Mouse (Mus musculus): Measurements from ENCODE around the gene Gm49405.
"Not testable (repeated sequence)": the region's sequence is repeated elsewhere in the genome, so short reads cannot be mapped to it uniquely, and the experiment has no call there.

The Gm49405 gene

DNA sequence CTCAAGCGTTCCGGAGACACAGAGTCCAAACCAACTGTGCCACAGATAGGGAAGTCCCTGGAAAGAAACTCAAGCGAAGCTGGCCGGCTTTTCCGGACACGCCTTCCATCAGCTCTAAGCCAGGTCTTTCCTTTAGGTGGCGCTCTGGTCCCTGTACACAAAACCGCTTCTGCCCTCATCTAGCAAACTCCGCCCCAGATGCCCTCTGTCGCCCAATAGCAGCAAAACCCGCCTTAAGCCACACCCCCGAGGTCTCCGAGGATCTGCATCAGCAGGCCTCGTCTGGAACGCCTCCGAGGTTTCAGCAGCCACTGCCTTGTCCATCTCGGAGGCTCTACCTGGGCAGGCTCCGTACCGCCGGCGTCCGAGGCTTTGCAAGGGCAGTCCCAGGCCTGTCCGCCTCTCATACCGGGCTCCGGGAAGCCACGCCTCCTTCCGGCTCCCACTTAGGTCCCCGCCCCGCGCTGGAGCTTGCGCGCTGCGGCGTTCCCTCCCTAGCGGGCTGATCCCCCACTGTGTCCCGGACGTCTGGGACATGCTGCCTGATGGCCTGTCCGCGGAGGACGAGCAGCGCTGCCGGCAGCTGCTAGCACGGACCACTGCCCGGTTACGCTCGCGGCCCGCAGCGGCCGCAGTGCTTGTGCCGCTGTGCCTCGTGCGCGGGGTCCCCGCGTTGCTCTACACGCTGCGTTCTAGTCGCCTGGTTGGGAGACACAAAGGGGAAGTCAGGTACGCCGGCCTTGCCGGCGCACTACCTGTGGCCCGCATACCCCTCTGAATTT lies at the start of gene Gm49405, which contains the start of gene Nudt8:
Gm49405 (plus strand) TSS at position 508 of the 782 bp plus-strand sequence.
Nudt8 (plus strand) TSS at position 462 of the 782 bp plus-strand sequence.
- in situ Hi-C loops (cut with MboI; ENCODE audit: low sequenced_read_pairs), result no loop called here

DNA sequence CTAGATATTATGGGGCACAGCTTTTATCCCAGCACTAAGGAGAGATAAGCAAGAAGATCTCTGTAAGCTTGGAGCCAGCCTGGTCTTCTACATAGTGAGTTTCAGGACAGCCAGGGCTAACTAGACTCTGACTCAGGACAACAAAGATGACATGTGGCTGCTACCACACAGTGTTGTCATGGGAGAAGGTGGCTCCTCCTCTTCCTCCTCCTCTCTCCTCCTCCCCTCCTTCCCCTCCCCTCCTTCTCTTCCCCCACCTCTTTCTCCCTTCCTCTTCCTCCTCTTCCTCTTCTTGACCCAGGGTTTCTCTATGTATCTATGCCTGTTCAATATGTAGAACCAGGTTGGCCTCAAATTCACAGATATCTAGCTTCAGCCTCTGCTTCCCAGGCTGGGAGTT lies 49.0 kb upstream of the Gm49405 start:
- in situ Hi-C loops (cut with MboI; ENCODE audit: low sequenced_read_pairs), result no loop called here

DNA sequence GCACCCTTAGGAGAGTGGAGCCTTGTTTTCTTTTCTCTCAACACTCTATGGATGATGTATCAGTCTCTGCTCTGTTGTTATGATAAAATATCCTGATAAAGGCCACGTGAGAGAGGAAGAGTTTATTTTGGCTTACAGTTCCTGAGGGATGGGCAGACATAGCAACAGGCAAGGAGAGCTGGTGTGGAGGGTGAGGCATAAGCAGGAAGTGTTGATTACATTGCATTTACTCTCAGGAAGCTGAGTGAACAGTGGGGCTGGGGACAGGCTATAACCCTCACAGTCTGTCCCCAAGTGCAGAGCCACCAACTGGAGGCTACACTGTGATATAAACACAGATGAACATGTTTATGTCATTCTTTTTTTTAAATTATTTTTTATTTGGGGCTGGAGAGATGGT lies 48.3 kb upstream of the Gm49405 start:
- in situ Hi-C loops (cut with MboI; ENCODE audit: low sequenced_read_pairs), result no loop called here

DNA sequence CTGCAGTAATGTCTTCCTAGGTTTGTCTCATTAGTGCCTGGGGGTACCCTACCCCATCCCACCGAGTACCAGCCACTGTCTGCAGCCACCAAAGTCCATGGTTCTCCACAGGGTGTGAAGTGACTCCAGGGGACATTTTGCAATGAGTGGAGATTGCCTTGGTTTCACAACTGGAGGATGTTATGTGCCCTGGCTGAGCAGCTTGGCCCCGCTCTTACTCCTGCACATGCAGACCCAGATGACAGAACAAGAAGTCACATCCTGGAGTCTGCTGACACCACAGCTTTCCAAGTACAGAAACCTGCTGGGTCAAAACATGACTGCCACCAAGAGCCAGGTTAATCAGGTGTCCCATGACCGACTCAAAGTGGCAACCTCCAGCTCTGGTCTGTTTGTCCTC lies 45.4 kb upstream of the Gm49405 start:
- in situ Hi-C loops (cut with MboI; ENCODE audit: low sequenced_read_pairs), result no loop called here

DNA sequence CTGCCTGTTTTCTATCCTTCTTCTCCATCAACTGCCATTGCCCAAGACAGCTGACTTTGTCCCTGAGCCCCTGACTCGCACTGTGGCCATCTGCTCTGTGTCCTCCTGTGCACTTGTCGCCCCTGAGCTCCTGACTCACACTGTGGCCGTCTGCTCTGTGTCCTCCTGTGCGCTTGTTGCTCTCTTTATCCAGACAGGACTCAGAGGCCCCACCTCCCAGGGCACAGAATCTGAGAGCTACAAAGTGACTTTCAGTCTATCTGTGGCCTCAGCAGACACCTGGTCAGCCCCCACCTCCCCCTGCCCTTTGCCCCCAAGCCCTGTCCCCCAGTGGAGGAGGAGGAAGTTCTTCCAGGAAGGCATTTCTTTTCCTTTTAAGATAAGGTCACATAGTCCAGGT lies 44.6 kb upstream of the Gm49405 start:
- in situ Hi-C loops (cut with MboI; ENCODE audit: low sequenced_read_pairs), result no loop called here

DNA sequence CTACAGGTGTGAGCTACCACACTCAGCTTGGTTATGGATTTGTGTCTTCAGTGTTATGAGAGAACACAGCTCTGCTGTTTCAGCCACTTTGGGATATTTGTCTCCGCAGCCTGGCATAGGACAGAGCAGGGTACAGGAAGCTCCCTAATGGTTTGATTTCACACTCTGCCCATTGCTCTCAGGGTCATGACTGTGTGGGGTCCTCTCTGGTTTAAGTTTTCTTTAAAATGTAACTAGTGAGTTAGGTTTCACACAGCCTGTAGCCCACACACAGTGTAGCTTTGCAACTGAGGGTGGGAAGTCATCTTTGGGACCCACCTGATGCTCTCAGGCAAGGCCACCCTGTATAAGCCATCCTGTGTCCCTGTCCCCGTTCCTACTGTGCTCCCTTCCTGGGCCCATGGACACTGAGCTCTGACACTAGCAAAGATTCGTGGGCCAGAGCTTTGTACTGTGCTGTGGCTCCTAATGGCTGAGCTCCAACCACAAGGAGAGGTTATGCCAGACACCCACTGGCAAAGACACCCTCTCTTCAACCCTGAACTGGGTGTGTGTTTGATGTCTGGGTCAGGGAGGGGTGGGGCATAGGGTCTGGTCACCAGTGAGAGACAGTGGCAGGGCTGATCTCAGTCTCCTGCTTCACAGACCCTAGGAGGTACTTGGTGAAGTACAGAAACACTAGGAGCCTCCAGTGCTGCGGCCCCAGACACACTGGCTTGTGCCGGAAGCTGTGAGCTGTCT lies 43.0 kb upstream of the Gm49405 start:
- in situ Hi-C loops (cut with MboI; ENCODE audit: low sequenced_read_pairs), result not testable (repeated sequence)

DNA sequence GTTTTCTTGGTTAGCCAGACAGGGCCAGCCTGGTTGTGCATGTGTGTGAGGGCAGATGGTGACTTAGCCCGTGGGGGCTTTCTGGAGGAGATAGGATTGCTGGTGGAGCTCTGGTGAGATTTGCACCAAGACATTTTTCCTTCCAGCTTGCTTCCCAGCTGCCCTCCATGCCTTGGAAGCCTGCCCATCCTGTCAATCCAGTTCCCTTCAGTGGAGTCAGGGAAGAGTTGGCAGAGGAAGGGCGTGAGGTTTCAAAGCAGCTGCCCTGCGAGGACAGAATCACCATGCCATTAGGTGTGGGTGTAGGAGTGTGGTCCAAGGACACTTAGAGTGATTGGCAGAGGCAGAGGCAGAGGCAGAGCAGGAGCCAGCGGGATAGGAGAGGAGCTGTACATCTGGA lies 42.0 kb upstream of the Gm49405 start, which contains the start of gene Aldh3b3:
Aldh3b3 (plus strand) TSS at position 176 of the 400 bp plus-strand sequence.
- in situ Hi-C loops (cut with MboI; ENCODE audit: low sequenced_read_pairs), result no loop called here

DNA sequence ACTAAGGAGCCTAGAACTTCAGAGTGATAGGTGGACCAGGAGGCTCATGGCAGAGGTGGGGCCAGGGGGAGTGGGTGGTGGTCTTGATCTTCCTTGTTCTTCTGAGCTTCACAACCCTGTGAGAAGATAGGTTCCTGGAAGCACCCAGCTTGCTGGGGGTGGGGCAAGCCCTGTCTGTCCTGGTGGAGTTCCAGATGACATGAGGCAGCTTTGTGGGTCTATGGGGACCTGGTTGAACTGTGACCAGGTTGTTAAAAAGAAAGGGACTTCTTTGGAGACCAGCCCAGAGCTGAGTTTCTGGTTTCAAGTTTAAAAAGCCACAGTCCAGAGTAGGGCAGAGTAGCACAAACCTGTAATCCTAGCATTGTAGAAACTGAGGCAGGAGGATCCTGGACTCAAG lies 41.4 kb upstream of the Gm49405 start:
- in situ Hi-C loops (cut with MboI; ENCODE audit: low sequenced_read_pairs), result no loop called here

DNA sequence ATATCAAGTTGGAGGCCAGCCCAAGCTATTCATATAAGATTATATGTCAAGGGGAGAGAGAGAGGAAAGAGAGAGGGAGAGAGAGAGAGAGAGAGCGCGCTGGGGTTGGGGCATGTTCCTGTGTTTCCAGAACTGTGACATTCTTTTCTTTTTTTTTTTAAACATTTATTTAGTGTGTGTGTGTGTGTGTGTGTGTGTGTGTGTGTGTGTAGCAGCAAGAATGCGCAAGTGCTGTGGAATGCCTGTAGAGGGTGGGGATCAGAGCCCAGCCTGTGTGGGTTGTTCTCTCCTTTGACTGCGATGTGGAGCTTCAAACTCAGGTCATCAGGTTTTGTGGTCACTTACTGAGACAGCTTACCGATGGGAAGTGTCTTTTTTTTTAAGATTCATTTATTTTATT lies 40.2 kb upstream of the Gm49405 start:
- in situ Hi-C loops (cut with MboI; ENCODE audit: low sequenced_read_pairs), result no loop called here

DNA sequence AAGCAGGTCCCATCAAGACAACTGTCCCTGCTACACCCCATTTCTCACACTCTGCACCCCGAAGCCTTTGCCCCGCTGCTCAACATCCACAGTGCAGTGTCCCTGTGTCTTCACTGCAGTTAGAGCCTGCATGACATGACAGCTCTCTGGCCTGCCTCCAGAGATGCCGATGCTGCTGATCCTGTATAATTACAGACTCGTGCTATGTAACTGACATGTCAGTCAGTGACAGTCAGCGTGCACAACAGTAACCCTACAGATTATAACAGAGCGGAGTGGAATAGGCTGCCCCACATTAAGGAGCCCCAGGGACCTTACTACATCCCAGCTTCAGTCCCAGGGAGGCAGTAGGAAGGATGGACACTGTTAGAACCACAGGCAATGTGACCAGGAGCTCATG lies 38.6 kb upstream of the Gm49405 start:
- in situ Hi-C loops (cut with MboI; ENCODE audit: low sequenced_read_pairs), result not testable (repeated sequence)

DNA sequence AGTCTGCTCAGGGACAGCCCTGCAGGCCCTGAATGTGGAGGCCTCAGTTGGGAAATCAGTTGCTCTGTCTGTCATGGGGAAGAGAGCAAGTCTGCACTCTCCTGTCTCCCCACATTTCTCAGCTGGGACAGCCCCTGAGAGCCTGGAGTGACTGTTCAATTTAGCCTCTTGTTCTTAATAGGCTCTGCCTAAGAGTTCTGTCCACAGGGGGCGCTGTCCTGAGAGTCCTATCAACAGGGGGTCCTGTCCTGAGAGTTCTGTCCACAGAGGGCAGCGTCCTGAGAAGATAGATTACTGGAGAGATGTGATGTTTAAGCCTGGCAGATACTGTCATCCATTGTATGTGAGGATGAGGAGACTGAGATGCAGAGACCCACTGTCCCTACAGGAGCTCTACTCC lies 38.0 kb upstream of the Gm49405 start:
- in situ Hi-C loops (cut with MboI; ENCODE audit: low sequenced_read_pairs), result no loop called here

DNA sequence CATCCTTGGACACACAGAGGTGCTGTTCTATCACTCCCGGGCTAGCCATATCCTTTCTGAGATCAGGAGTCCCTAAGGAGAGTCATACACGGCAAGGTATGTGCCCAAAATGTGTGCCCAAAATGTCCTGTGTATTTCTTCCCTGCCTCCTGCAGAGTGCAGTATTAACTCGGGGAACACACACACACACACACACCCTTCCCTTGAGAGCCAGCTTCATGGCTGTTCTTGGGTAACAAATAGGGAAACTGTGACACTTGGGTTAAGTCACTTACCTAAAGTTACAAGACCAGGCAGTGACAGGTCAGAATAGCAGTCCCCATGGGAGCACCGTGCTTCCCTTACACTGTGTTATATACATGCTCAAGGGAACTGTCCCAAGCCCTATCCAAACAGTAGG lies 36.4 kb upstream of the Gm49405 start:
- in situ Hi-C loops (cut with MboI; ENCODE audit: low sequenced_read_pairs), result no loop called here

DNA sequence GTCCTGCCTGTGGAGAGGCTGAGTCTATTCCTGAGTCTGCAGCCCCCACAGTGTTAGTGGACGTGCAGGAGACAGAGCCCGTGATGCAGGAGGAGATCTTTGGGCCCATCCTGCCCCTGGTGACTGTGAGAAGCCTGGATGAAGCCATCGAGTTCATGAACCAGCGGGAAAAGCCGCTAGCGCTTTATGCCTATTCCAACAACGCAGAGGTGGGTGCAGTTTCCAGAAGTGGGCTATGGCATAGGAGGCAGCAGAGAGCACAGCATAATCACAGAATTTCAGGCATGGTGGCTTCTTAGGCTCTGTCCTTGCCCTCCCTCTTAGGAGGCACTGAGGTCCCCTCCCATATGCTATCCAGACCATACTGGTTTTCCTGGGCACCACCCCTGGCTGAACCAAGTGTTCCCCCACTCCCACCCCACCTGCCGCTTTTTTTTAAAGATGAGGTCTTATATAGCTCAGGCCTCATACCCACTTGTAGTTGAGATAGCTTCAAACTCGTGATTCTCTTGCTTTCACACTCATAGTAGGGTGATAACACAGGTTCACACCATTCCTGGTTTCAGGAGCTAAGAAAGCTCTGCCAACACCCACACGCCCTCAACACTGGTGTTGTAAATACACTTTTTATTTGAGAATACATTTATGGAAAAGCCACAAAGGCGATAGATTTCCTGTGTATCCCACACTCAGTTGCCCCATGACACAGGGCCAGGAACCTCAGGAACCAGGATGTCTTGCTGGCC lies 33.9 kb upstream of the Gm49405 start:
- in situ Hi-C loops (cut with MboI; ENCODE audit: low sequenced_read_pairs), result no loop called here

DNA sequence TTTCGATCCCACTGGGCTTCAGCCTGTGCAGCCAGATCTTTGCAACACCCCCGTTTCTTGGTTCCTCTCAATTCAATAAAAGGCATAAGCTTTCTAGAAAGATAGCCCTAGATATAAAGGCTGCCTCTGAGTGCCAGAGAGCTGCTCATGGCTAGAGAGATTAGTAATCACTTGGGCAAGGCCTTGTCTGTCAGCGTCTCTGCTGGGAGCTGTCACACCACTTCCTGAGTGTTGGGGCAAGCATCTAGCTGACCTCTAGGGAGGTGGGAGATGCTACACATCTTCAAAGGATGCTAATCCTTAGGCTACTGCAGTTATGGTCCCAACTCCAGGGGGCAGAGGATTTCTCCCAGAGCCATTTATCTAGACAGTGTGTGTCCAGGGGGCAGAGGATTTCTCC lies 33.2 kb upstream of the Gm49405 start:
- in situ Hi-C loops (cut with MboI; ENCODE audit: low sequenced_read_pairs), result no loop called here

DNA sequence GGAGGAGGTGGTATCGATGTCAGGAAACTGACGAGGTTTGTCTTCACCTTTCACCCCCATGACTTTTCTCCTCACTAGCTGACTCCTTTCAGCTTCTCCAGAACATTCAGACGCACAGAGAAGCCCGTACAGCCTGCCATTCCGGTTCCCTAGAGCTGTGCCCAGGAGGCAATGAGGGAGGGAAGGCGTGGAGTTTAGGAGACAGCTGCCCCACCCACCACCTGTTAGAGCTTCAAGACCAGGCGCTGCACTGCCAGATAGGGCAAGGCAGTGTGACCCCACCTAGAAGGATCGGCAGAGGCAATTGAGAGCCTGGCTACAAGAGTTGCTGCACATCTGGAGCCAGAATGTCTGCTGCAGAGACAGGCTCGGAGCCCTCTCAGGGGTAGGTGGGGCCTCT lies 28.2 kb upstream of the Gm49405 start, which contains the start of gene Aldh3b2:
Aldh3b2 (plus strand) TSS at position 100 of the 400 bp plus-strand sequence.
- in situ Hi-C loops (cut with MboI; ENCODE audit: low sequenced_read_pairs), result no loop called here

DNA sequence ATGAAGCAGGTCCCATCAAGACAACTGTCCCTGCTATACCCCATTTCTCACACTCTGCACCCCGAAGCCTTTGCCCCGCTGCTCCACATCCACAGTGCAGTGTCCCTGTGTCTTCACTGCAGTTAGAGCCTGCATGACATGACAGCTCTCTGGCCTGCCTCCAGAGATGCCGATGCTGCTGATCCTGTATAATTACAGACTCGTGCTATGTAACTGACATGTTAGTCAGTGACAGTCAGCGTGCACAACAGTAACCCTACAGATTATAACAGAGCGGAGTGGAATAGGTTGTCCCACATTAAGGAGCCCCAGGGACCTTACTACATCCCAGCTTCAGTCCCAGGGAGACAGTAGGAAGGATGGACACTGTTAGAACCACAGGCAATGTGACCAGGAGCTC lies 25.8 kb upstream of the Gm49405 start:
- in situ Hi-C loops (cut with MboI; ENCODE audit: low sequenced_read_pairs), result not testable (repeated sequence)

DNA sequence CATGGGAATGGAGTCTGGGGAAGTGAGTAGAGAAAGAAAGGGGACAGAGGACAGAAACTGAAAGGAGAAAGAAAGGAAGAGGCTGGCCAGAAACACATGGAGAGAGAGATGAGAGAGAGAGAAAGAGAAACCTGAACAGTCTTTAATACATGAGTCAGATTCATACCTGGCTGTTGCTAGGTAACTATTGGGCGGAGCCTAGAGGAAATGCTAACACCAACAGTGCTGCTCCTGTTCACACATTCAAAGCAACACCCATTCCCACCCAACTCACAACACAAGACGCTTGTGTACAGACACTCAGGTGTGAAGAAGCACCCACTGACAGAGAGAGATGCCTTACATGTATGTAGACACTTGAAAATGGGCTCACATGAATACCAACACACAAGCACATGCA lies 24.6 kb upstream of the Gm49405 start:
- in situ Hi-C loops (cut with MboI; ENCODE audit: low sequenced_read_pairs), result no loop called here

DNA sequence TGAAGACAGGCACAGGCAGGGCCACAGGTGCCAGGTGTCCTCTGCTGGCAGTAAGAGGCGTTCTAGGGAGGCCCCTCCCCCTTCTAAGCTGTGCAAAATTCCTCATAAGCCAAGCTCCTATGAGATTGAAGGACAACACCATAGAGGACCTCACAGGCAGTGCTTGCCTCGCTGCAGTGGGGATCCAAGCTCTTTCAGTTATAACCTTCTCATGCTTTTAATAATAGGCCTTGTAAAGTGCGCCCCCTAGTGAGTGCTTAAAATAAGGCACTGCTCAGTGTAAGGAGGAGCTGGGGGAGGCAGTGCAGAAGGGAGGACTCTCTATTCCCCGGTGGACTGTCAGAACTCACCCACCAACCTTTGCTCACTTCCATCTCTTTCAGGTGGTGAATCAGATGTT lies 20.1 kb upstream of the Gm49405 start:
- in situ Hi-C loops (cut with MboI; ENCODE audit: low sequenced_read_pairs), result no loop called here

DNA sequence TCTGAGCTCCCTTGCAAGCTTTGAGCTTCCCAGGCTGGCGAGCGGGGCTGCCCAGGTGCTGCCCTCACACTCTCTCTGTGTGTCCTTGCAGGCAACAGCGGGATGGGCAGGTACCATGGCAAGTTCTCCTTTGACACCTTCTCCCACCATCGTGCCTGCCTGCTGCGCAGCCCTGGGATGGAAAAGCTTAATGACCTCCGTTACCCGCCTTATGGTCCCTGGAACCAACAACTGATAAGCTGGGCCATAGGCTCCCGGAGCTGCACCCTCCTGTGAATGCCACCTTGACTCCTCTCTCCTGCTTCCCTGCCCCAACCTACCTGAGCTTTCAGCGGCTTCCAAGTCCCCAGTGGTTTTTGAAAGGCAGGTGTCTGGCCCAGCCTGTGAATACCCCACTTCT lies 19.5 kb upstream of the Gm49405 start:
- in situ Hi-C loops (cut with MboI; ENCODE audit: low sequenced_read_pairs), result no loop called here

DNA sequence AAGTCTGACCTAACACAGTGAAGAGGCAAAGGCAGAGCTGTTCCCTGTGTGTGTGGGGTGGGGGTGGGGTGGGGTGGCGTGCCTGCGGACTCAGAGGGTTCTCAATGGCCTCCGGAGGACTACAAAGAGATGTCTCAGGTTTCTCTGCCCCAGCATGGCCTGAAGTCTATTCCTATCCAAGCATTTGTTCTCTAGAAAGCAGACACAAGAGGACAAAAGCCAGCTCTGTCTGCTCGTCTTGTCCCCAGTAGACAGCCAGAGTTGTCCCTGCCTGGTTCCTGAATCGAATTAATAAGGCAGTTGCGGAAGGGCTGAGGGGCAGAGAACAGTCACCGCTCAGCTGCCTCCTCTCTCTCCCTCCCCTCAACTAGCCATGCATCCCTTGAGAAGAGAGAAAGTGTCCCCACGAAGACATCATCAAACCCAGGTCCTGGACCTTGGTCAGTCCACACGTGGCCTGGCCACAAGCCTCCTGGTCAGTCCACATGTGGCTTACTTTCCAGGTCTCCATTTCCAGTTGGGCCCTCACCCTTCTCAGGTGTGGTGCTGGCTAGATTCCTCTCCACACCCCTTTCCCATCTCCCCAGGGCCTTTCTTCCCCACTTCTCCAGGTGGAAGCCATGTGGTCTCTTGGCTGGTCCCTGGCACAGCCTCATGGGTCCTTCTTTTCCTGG lies 16.8 kb upstream of the Gm49405 start:
- in situ Hi-C loops (cut with MboI; ENCODE audit: low sequenced_read_pairs), result no loop called here

DNA sequence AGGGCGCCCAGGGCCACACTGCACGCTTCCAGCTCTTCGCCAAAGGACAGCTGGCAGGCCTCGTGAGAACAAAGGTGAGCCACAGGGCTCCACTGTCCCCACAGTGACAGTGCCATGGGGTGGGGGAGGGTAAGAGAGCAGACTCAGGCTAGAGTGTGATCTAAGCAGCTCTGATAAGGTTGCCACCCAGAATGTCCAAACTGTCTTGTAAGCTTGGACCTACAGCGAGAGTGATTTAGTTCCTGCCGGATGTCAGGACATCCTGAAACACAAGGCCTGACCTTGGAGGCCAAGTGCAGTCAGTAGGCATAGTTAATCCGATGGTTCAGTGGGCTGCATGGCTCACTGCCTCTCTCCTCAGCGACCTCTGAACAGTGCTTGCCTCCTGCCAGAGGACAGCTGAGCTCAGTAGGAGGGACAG lies 15.2 kb upstream of the Gm49405 start:
- in situ Hi-C loops (cut with MboI; ENCODE audit: low sequenced_read_pairs), result no loop called here

Measured in CH12F3 (cell line).